Mouse (Mus musculus) cerebellum, adult 9-11 months (tissue): ENCODE results near the gene Ccdc124.

Experiments
- DNase-seq: peaks from one replicate; pipeline ENCODE4 v3.0.0; 2022

Gene Ccdc124

DNA sequence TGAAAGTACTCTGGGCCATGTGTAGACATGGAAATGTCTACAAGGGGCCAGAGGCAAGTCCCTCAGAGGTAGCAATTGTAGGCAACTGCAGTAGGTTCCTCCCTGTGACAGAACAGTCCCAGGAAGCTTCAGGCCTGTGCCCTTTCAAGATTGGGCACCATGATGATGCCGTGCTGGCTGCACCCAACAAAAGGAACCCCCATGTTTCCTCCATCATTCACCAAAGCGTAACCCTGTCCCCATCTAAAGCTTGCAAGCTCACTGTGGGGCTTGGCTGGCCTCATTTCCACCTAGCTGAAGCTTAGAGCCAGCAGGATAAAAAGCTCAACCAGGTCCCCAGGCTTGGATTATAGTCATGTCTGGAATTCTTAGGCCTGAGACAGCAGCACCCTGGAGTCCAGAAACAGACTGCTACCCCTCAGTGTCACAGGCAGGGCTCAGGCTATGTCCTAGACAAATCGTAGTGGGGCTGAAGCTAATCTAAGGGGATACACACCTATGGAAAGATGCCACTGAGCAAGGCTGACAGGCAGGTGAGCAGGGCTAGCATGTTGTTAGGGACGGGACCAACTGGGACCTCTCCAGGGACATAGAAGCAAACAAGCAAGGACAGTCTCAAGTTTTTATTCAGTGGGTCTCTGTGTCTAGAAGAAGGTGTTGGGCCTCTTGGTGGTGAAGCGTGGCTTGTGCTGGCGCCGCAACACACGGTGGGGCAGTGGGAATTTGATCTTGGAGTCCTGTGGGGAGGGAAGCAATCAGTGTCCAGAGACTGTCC lies 21.2 kb upstream of the Ccdc124 start:
- DNase-seq: no peak

DNA sequence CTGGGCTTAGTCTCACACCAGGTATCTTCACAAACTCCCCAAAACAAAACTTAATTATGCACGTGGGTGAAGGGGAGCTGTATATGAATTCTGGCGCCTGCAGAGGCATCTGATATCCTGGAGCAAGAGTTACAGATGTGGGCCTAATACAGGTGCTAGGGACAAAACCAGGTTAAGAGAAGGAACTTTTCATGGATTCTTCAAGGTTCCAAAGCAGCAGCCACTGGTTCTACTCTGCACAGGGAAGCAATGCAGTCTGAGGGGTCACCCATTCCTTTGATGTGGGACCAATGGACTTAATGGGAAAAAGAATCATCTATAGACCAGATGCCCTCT lies 20.6 kb upstream of the Ccdc124 start:
- no peak for DNase-seq

DNA sequence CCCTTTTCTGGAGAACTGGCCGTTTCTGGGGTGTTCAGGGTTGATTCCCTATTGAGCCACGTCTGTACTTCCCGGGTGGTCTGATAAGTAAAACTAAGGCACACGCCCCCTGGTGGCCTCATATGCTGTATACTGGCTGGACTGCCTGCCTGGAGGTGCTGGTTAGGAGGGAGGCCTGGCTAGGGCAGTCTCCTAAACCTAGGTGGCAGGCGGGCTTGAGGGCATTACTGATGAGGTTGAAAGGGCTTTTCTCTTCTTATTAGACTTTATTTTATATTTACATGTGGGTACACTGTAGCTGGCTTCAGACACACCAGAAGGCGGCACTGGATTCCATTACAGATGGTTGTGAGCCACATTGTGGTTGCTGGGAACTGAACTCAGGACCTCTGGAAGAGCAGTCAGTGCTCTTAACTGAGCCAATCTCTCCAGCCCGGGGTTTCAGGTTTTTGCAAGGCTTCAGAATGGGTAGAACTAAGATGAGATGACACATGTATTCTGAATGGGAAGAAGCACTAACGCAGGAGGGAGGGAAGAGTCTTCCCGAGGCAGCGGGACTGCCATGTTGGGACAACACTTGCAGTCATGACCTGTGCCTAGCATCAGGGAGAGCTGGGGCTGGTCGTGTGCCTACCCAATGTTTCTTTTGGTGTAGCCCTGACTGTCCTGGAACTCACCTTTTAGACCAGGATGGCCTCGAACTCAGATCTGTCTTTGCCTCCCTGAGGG lies 20.1 kb upstream of the Ccdc124 start:
- peak; percentile 69 for DNase-seq

DNA sequence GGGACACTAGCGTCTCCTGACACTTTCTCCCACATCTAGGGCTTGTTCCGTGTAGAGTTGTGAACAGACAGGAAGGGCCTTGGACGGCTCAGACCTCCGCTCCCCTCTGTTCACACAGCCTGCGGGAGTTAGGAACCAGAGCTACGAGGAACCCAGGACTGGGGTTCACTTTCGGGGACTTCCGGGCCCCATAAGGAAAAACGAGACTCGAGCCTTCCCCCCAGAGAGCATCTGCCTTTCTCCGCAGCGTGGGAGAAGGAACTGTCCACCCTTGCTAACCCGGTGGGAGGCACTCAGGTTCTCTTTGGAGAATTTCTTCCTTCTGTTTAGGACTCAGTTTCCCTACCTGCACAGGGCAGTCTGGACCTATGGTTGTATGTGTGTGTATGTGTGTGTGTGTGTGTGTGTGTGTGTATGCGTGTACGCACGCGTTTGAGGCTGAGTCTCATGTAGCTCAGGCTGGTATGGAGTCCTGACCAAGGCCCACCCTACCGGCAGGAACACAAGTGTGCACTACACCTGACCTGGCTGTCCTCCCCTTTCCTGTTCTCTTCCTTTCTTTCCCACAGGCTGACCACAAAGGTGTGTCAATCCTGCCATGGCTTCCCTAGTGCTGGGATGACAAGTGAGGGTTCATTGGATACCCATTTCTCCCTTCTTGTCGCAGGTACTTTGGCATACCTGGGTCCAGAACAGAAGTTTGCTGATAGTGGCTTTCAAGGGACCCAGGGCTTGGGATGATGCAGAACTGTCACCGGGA lies 19.3 kb upstream of the Ccdc124 start:
- DNase-seq: peak; percentile 25

DNA sequence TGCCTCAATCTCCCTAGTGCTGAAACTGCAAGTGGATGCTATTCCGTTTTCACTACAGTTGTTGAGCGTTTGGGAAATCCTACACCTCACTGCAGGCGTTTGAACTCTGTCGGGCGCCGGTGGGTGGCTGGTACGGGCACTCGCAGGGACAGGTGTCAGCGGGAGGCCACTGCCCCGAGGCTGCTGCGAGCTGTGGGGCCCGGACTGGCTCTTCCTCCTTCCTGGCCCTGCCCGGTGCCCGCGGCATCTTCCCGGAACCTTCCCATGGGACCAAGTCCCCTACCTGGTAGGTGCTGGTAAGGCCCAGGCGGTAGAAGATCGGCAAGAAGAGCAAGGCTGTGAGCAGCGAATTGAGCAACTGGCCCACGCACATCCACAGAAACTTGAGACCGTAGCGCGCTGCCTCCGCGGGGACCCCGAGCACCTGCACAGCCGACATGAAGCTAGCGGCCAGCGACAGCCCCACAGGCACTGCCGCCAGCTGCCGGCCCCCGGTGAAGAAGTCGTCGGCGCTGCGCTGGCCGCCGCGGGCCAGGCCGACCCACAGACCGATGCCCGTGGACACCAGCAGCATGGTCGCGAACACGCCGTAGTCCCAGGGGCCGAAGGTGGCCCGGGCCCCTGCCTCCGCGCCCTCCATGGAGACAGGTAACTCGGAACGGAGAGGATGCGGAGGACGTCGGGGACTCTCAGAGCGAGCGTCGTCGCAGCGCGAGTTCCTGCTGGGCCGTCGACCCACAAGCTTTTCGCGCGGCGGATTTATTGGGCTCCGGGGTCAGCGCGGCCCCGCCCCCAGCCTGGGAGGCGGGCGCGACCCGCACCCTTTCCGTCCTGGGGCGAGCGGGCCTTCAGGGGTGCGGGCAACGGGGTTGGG lies 18.5 kb upstream of the Ccdc124 start, which contains the start of gene Slc5a5:
Gene Slc5a5, minus strand, starts transcription at position 736 of the 874 bp plus-strand sequence.
- DNase-seq: peak; percentile 40

DNA sequence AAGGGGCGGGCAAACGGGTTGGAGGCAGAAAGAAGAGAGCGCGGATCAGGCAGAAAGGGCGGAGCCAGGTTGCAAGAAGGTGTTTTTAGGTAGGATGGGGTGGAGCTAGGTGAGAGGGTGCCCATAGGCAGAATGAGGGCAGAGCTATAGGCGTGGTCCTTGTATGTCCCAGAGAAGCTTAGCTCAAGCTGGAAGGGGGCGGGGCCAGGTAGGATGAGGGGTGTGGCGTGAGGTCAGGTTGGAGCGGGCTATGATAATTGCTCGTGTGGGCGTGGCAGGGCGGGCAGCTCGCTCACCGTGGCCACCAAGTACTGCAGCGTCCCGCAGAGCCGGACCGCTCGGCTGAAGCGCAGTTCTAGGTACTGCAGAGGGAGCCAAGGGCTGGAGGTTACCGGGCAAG lies 17.6 kb upstream of the Ccdc124 start:
- DNase-seq: peak; percentile 53

DNA sequence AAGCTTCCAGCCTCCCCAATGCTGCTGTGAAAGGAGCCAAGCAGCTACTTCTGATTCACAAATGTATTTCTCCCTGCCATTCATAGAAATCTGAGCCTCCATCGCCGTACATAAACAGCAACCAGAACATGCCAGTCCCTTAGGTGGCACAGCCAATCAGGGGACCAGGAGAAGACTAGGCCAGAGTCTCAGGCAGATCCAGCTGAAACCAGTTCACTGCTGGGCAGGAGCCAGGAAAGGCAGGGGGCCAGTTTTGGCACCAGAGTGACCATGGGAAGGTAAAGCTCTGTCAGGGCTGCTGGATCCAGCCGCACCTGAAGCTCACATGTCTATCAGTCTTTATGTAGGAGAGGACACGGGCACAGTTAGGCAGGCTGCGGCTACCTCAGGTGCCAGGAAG lies 16.9 kb upstream of the Ccdc124 start:
- DNase-seq: no peak

DNA sequence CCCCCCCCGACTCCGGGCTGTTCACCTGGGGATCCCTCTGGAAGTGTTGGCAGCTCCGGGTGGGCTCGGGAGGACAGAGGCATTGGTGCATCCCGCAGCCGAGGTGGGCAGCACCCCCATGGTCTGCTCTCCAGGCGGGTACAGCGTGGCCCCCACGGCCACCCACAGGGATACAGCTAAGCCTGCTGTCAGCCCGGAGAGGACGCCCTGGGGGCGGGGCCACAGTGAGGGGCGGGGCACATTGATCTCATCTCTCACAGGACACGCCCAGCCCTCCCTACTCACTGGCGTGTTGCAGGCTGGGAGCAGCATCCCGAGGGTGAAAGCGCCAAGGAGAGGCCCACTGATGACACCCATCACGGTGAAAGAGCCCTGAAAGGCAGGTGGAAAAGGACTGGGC lies 13.9 kb upstream of the Ccdc124 start:
- DNase-seq: peak; percentile 54

DNA sequence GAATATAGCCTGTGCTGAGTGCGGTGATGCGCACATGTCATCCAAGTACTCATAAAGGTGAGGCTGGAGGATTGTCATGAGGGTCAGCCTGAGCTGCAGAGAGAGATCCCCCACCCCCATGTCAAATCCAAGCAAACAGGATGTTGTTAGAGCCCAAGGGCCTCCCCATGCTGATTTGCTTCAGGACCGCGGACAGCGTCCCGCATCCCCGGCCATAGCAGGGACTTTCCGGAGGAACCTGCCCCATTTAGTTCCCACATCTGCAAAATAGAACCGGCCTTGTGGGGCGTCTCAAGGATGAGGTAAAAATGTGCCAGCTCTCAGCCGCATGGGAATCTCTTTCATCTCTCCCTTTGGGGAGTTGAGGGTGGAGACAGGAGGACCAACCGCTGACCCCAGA lies 11.9 kb upstream of the Ccdc124 start:
- no peak for DNase-seq

DNA sequence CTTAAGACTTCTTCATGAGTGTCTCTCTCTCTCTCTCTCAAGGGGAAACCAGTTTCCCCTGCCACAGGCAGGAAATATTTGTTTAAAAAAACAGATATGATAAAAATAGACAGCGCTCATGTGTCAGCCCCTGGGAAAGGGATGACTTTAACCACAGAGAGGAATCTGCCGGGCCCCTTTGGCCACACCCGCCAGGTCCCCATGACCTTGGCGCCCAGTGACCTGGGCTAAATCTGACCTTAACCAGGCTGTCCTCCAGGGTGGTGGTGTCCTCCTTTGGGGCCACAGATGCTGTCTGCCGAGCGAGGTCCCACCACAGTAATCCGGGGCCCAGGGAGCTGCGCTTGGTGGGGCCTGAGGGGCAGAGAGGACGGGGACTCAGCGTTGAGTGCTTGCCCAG lies 10.9 kb upstream of the Ccdc124 start:
- DNase-seq: no peak

DNA sequence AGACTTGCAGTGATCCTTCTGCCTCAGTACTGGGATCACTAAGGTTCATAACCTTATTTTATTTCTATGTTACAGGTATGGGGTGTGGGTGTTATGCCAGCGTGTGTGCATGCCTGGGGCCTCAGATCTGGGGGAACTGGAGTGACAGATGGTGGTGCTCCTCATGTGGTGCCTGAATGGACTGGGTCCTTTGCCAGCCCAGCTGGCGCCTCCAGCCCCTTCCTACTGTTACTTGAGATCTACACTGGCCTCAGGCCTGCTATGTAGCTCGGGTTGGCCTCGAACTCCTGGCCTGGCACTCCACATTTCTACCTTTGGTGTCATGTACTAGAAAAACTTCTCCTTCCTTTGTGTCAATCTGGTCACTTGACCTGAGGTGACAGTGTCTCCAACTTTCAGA lies 10.5 kb upstream of the Ccdc124 start:
- peak; percentile 66 for DNase-seq

DNA sequence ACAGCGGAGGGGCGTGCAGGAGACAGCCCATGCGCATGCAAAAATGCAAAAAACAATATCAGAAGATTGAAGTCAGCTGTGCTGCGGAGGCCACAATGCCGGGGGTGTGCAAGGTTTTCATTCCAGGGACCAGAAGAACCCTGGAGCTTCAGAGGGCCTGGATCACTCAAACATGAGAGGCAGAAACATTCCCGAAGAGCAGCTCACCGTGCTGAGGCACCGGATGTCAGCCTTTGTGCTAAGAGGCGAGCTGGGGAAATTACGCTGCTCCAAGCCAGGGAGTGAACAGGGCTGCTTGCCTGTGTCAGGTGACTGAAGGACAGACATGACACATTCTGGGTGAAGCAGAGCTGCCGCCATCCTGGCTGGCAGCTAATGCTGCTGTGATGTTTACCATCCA lies 6.8 kb upstream of the Ccdc124 start:
- peak; percentile 67 for DNase-seq

DNA sequence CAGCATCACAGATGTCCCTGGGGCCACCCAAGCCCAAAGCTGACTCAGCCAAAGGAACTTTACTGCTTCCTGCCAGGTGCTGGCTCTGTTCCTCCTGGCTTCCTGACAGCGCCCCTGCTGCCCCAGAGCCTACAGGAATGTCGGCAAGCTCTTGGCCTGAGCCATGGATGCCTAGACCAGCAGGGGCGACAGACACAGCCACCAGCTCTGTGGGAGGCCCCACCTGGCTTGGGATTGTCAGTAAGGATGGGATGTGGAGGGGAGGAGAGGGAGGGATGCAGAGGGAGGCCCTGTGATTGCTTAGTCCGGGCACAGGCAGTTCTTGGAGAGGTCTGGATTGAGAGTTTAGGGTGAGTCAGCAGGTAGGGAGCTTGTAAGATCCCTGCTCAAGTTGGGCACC lies 6.4 kb upstream of the Ccdc124 start:
- DNase-seq: peak; percentile 97

DNA sequence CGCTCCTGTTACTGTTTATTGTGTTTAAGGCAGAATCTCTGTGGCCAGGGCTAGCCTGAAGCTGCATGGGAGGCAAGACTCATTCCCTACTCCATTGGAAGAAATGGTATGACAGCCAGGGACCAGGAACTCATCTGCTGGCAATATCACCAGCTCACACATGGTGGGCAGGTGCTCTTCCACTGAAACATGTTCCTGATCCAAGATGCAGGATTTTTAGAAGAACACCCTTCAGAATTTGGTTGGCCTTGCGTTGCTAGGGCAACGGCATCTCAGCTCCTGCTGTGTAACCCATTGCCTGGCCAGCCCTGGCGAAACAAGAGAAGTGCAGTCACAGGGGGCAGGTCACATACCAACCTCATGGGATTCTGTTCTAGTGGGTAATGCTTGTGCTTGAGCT lies 5.8 kb upstream of the Ccdc124 start:
- peak; percentile 84 for DNase-seq

DNA sequence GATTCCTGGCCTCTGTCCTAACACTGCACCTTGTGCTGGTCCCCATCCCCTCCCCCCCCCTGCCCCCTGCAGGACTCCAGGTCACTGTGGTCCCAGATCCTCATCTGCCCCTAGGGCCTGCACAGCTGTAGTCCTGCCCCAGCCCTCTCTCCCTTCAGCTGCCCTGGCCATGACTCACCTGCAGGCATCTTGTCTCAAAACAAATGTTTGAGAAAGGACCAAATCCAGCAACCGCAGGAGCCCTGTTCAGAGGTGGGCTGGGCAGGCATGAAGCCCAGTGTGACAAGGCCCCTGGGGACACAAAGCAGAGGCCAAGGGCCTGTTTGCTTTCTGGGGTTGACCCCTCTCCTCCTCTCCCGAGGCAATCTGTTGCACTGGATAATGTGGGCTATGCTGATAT lies 4.4 kb upstream of the Ccdc124 start:
- DNase-seq: no peak

DNA sequence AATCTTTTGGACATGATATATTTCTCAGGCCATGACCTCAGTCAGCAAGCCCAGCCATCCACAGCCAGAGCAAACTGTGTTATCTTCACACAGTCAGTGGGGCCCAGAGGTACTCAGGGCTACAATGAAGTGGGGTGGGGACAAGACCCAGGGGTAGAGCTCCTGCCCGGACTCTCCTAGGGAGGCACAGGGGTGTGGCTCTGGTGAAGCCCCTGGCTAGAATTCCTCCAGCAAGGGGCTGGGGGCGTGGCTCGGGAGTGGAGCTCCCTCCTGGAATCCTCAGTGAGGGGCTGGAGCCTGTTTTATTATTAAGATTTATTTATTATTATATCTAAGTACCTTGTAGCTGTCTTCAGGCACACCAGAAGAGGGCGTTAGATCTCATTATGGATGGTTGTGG lies 2.6 kb upstream of the Ccdc124 start:
- no peak for DNase-seq

DNA sequence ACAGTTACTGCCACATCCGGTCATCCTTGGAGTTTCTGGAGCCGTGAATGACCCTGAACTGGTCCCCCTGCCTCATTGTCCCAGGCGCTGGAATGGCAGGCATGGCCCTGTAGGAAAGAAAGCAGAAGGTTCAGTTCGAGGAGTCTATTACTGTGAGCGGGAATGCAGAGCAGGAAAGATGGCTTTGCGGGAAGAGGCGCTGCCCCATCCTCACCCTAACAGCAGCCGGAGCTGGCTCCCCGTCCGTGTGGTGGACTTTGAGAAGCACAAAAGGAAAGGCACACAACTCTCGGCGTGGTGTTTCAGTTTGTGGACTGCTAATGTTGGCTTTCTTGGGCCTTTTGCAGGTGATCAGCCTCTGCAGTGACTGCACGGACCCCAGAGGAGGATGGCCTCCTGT lies 706 bp upstream of the Ccdc124 start:
- DNase-seq: peak; percentile 54

DNA sequence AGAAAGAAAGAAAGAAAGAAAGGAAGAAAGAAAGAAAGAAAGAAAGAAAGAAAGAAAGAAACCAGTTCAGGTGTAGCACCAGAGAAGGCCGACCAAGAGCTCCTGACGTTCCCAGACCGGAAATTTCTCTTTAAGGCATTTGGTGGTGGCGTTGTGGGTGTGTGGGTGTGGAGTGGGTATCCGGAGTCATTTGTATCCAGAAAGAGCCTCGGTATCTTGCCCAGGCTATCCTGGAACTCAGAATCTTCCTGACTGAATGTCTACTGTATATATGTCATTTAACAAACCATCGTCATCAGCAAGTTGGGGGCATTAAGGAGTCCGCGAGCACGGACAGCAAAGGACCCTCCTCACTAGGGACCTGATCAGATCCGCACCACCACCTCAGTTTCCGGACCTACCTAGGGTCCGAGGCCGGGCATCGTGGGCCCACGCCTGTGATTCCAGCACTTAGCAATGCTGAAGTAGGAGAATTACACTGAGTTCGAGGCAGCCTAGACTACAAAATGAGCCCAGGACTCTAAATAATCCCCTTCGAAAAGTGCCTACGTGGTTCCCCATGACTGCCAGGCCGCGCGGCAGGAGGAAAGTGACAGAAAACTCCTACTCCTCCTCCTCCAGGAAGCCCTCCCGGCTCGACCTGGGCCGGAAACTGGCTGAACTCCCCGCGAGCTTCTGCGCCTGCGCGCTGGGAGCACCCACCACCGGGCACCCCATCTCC lies 932 bp downstream of the Ccdc124 start:
- no peak for DNase-seq

DNA sequence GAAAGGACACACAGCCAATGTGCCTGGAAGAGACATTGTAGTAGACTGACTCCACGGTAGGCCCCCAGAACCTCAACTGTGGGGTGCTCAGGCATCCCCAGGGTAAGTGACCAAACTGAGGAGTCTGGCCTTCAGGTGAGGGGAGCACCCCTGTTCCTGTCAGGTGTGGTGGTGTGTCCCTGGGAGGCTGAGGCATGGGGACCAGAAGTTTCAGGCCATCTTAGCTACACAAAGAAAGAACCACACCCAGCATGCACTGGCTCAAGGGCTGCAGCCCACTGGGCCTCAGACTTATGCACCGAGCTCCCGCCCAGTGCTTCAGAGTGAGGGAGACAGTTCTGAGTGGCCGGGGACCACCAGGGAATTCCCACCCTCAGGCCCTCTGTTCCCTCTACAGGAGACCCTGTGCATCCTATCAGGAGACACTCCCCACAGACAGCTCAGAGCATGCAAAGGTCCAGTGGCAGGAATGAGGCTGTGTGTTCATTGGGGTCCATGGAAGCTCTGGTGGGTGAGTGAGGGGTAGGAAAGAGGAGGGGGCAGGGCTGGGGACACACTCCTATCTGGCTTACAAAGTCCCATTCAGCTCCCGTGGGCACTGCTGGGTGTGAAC lies 2.4 kb downstream of the Ccdc124 start:
- DNase-seq: no peak

DNA sequence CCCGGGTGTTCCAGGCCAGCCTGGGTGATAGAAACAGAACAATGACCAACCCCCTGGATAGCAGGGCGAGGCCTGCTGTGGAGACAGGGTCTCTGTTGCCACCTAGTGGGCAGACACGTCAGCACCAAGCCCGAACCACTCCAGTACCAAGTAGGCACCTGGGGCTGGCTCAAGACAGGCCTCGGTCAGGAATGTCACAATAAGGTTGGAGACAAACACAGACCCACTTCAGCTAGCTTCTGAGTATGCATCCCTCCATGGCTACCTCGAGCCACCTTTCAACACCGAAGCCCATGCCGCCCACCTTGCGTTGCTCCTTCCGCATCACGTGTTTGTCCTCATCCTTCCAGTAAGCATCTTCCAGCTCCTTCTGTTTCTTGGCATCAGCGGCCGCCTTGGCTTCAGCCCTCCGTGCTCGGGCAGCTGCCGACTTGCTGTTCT lies 4.1 kb downstream of the Ccdc124 start:
- DNase-seq: peak; percentile 72

DNA sequence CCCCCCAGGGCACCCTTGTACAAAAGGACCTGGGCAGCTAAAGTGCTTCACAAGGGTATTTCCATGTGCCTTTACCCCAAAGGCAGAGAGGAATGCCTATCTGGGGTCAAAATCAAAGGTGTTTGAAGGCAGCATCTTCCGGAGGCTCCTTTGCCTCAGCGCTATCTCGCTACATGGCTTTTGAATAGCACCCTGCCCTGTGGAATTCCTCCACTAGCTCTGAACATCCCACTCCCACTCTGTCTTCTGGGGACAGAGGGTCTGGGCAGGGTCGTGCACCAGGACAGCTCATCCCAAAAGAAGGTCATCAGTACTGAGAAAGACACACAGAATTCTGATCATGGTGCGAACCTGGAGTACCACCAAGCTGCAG lies 4.5 kb downstream of the Ccdc124 start:
- DNase-seq: no peak
